Mouse (Mus musculus) embryonic fibroblast, embryonic 13.5 days (primary cell): ENCODE measurements at regions not wholly inside any gene's neighbourhood (a gene's known extent, or its start where the extent isn't known, plus 50 kb on each side); places are given as distances from the start of the nearest gene placed in this dataset.
A peak's percentile ranks its signal among the peaks of the same experiment; 100 is the strongest.

Source experiments
- H3K27ac ChIP-seq: 2 replicates; pipeline ENCODE4 v1.5.1; 2012; ENCODE audit warnings: low read length, control low read depth, inconsistent platforms; ENCODE audit not compliant: insufficient read depth
- H3K4me1 ChIP-seq: 2 replicates; pipeline ENCODE4 v1.6.1; 2011; ENCODE audit warnings: low read length; ENCODE audit not compliant: control insufficient read depth, insufficient read depth
- H3K4me3 ChIP-seq: 2 replicates; pipeline ENCODE4 v1.5.1; 2011; ENCODE audit warnings: mild to moderate bottlenecking, control low read depth, low read length; ENCODE audit not compliant: insufficient read depth
- CTCF ChIP-seq: IDR thresholded peaks from 2 replicates; pipeline ENCODE4 v1.5.1; 2011; ENCODE audit warnings: mild to moderate bottlenecking, control low read depth, low read length, moderate library complexity, borderline replicate concordance; ENCODE audit not compliant: insufficient read depth
- POLR2A ChIP-seq: IDR thresholded peaks from 2 replicates; pipeline ENCODE4 v1.6.1; 2011; ENCODE audit warnings: low read depth, mild to moderate bottlenecking, control low read depth, low read length, moderate library complexity

DNA sequence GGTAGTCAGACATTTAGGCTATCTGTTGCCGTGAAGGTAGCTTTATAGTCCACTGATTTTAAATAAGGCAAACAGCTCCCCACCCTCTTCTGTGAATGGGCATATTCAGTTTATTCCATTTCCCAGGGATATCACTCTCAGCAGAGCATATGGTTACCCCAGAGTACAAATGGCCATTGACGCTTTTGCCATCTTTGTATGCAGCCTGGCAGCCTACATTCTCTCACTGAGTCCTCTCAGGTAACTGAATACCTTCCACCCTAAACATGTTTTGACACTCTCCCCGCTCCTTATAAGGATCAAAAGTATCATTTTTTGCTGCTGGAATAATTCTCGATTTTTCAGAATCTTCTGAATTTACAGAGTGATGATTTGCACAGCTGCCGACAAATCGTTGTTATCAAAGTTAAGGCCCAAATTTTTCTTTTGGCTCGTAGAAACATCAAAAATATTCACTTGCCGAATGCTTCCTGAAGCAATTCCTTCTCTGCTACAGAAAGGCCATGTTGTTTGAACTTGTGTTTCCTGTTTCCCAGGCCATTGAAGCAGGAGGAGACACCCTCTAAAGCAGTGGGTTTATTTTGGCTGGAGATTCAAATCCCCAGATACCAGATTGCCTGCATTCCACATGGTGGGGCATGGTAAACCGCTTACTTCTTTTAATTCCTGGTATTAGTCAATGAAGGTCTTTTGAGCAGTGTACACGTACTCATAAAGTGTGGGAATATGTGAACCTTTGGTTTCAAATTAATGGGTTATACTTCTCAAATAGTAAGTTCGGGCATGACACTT lies 108.1 kb upstream of the Usp25 start:
- Histone ChIP-seq H3K4me1 (no peaks in the 10 kb centered on the region), H3K27ac (no peak overlapping the region), H3K4me3 (no peak overlapping the region)
- TF ChIP-seq POLR2A (no peak), CTCF (no peak)

DNA sequence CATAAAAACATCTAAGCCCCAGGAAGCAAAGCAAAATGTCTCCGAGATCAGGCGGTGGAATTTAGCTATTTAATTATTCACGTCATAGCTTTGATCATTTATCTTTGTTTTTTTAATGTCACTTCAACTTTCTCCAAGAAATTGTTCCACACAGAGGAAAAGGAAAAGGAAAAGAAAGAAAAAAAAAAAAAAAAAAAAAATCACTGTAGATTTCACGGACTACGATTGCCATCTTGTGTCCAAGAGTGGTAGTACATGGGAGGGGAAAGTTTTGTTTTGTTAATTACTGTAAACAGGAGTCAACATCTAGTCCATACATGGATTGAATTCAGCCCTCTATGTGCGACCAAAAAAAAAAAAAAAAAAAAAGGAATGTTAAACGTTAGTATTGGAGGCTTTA lies 114.4 kb upstream of the Usp25 start:
- TF ChIP-seq CTCF: no peak
- no peak for TF ChIP-seq POLR2A
- Histone ChIP-seq H3K4me3 (no peak overlapping the region), H3K4me1 (no peaks in the 10 kb centered on the region), H3K27ac (no peak overlapping the region)

DNA sequence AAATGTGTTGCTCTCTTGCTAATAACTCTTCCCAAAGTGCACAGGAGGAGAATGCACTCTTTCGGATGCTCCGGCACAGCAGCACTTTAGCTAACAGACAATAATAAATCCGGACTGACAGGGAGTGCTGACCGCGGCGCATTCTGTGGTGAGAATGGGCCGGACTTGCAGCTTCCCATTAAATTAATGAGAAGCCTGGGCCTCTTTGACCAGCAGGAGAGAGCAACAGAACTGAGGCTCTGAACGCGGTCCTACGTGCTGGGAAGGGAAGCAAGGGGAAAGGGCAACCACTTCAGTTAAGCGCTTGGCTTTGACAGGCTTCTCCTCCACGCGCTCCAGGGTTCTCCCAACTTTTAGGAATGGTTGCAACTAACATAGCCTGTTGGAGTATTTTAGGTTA lies 117.2 kb upstream of the Usp25 start:
- Histone ChIP-seq H3K27ac (no peak overlapping the region), H3K4me3 (no peak overlapping the region), H3K4me1 (no peaks in the 10 kb centered on the region)
- TF ChIP-seq CTCF: no peak
- TF ChIP-seq POLR2A: no peak

DNA sequence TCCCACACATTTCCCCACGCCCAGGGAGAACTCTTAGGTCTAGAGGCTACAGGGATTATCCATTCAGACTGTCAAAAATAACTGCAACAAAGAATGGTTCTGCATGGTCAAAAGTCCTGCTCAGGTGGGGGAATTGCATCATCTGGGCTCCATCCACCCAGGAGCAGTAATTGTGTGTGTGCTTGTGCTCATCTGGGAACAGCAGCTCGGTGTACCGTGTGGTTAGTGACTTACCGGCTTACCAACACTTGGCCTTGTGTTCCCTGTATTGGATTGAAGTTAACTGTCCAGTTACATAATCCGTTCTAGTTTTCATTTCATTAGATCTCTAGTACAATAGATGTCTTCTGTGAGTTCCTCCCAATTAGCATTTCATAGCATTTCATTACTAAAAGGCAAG lies 117.7 kb upstream of the Usp25 start:
- TF ChIP-seq CTCF (no peak), POLR2A (no peak)
- Histone ChIP-seq H3K4me1 (no peaks in the 10 kb centered on the region), H3K4me3 (no peak overlapping the region), H3K27ac (no peak overlapping the region)

DNA sequence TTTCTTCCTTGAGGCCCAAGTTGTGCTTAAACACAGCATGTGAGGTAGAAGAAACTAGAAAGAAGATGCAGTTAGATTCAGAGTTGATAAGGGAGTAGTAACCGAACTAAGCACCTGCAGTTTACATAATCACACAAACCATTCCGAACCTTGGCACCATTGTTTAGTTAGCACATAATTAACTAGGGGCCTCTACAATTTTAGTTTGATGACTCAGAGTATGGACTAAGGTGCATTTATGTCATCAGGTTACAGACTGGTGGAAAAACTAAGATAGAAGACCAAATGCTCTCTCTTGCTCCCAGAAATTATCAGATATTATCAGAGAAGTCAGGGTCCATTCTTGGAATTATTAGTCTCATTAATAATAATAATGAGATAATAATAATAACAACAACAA lies 134.9 kb upstream of the Usp25 start:
- no peaks in the 10 kb centered on the region for H3K4me1 ChIP-seq
- H3K4me3 ChIP-seq: no peak overlapping the region
- TF ChIP-seq POLR2A: no peak
- no peak for TF ChIP-seq CTCF
- no peak overlapping the region for H3K27ac ChIP-seq

DNA sequence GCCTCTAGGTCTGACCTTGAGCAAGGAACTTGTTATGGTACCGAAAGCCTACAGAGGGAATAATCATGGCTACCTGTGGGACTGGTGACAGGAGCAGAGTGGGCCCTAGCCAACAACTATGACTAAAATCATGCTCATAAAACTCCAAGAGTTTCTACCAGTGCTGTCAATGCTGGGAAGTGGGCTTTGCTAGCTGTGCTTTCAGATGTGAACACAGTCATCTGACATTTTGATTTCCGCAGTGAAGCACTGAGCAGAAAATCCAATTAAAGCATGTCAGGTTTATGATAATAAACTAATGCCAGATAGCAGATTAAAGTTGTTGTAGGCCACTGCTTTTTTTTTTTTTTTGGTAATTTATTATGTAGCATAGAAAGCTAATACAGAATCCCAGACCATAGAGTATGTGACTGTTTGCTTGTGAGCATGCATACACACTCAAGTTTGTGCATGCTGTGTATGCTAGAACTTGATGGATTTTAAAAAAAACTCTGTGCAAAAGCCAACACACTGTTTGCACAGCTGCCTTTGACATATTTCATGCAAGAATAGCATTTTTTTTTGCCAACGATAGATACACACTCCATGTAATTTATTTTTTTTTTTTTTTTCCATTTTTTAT lies 138.0 kb upstream of the Usp25 start:
- H3K4me3 ChIP-seq: no peak overlapping the region
- no peak overlapping the region for H3K27ac ChIP-seq
- TF ChIP-seq CTCF: no peak
- TF ChIP-seq POLR2A: no peak
- H3K4me1 ChIP-seq: no peaks in the 10 kb centered on the region

DNA sequence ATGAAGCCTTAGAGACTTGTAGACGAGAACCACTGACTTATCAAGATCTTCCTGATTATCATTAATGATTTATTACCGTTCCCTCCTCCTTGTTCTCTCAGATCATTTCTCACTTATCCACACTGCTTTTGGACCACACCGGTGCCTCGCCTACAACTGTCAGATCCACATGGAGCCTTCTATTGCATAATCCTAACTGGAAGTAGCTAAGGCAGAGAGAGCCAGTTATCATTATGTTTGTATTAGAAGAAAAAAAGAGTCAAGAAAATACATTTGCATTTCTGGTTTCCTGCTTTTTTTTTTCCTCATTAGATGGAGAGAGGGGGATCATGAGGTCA lies 147.1 kb upstream of the Usp25 start:
- 0 out of 2 replicates have a peak, but pooled peaks cover 2% of the 10 kb centered on the region for H3K4me1 ChIP-seq
- TF ChIP-seq POLR2A (no peak), CTCF (no peak)
- no peak overlapping the region for H3K4me3 ChIP-seq
- H3K27ac ChIP-seq: no peak overlapping the region

DNA sequence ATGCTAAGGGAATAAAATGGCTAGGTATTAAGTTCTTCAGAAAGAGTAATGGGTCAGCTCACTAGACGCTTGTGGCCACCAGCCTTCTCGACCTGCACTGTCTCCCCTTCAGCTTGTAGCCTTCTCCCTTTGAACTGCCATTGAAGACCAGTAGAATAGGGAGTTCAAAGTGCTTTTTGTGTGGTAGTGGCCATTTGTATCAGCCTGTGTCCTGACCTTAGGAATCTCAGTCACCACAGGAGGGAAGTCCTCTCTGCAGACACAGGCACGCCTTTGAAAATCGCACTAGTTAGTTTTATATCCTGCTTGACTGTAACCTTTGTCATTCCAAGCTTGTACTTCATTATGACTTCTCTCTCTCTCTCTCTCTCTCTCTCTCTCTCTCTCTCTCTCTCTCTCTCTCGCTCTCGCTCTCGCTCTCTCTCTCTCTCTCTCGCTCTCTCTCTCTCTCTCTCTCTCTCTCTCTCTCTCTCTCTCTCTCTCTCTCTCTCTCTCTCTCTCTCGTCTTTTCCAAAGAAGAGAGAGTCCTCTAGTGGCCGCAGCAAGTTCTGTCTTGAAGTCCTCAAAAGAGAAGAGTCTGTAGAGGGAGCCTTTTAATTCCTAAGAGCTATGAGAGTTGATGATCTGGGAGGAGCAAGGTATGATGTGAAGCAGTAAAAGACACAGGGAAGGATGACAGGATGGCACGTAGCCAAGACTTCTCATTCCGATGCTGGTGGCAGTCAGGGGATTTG lies 147.6 kb upstream of the Usp25 start:
- Histone ChIP-seq H3K4me1 (0 out of 2 replicates have a peak, but pooled peaks cover 2% of the 10 kb centered on the region), H3K4me3 (peak overlapping the region; percentile 7; the same call in 1 of the 2 replicates), H3K27ac (no peak overlapping the region)
- no peak for TF ChIP-seq CTCF
- TF ChIP-seq POLR2A: no peak

DNA sequence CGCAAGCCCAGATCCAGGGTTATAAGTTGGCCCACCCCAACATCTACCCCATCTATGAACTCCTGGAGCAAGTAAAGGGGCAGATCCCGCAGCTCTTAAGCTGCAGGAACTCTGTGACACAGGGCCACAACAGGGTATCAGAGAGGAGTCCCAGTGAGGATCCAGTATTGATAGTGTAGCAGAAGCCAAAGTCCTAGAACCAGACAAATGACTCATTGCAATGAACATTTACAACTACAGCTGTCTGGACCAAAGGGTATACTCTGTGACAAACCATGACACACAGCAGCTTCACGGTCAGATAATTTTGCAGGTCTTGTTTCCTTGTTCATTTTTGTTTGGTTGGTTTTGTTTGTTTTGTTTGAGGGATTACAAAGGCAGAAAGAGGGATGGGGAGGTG lies 149.1 kb upstream of the Usp25 start:
- 0 out of 2 replicates have a peak, but pooled peaks cover 2% of the 10 kb centered on the region for H3K4me1 ChIP-seq
- H3K4me3 ChIP-seq: no peak overlapping the region
- TF ChIP-seq POLR2A (no peak), CTCF (no peak)
- H3K27ac ChIP-seq: no peak overlapping the region

DNA sequence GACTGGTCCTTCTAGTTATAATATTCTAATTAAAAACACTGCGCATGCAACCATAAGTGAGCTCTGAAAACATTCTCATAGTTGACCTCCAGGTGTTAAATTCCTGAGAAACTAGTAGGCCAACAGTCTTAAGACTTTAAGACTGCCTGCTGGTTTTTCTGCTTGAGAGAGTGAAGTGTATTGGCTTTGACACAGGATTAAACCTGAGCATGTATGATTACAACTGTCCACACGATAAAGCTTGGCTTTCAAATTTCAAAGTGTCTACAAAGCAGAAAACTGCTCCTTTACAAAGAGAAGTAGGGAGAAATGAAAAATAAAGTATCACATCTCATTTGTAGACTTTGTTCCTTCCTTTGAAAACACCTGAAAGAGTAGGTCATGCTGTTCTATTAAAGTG lies 157.7 kb upstream of the Usp25 start:
- Histone ChIP-seq H3K27ac (no peak overlapping the region), H3K4me3 (no peak overlapping the region), H3K4me1 (no peaks in the 10 kb centered on the region)
- TF ChIP-seq CTCF: no peak
- TF ChIP-seq POLR2A: no peak
